Mouse (Mus musculus): ENCODE results near the gene Hs3st6. TPM values are rescaled to one million over a fixed set of nuclear protein-coding genes. Genes with fewer than 3 reads are reported as not detected.

Hs3st6 gene
- polyA plus RNA-seq, 1 experiment from 2014 or later, result 35.9 TPM

- WGBS, result 89% methylated on average over 7 of the region's 7 CpGs
- Histone ChIP-seq H3K27ac (ENCODE audit: low read depth, low read length) (no peak overlapping the region), H3K4me2 (replicated peaks; ENCODE audit: low read depth, low read length) (0 out of 2 replicates have a peak overlapping the region, but pooled peaks have one; percentile 45), H3K9ac (ENCODE audit: low read depth, low read length) (no peak overlapping the region), H3K27me3 (ENCODE audit: control insufficient read depth, insufficient read depth, low read length) (no peaks in the 10 kb centered on the region), H3K9me3 (ENCODE audit: control insufficient read depth, low read length) (no peaks in the 10 kb centered on the region), H3K4me3 (ENCODE audit: low read length) (no peak overlapping the region), H3K36me3 (ENCODE audit: control insufficient read depth, insufficient read depth, low read length) (peaks cover 6% of the 10 kb centered on the region; the same call in 1 of the 2 replicates), H3K4me1 (ENCODE audit: control insufficient read depth, insufficient read depth, low read length) (peaks cover 7% of the 10 kb centered on the region; the same call in 1 of the 2 replicates)
- no peak for ATAC-seq (ENCODE audit: low FRiP score, low TSS enrichment)
Observed at GRCm38 (mm10) chr17:24735446-24735845, 17.3 kb upstream of the Hs3st6 start.

DNA sequence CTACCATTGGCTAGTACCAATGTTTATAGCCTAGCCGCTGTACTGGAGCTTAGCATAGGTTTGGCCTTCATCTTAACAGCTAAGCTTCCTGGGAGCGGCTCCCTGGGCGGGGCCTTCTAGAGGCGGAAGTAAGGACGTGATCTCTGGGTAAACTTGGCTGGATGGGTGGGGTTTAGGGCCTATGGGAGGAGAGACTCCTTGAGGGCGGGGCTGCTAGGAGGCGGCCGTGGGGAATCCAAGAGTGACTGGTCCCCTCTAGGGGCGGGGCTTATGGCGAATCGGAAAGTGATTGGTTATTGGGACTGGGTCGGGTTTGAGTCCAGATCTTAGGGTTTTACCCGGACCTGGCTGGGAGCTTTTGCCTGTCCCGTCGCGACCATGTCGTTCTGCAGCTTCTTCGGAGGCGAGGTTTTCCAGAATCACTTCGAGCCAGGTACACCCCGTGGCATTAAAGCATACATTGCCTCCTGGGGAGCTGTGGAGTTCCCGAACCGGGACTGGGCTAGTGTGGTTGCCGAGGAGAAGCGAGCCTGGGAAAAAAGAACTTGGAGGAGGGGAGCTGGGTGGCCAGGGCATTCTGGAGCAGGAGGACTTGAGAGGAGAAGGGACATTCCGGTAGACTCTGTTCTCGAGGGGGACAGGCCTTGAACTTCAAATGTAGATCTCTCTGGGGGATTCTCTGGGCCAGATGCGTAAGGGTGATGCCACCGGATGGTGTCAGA, 16.3 kb upstream of the Hs3st6 start, which contains the start of gene Msrb1:
Msrb1 (plus strand) TSS at position 313 of the 722 bp plus-strand sequence.
- Histone ChIP-seq H3K36me3 (ENCODE audit: control insufficient read depth, insufficient read depth, low read length) (peaks cover 12% of the 10 kb centered on the region; the same call in 1 of the 2 replicates), H3K9me3 (ENCODE audit: control insufficient read depth, low read length) (no peaks in the 10 kb centered on the region), H3K4me2 (replicated peaks; ENCODE audit: low read depth, low read length) (peak within 1 kb of the TSS; percentile 86), H3K27ac (ENCODE audit: low read depth, low read length) (peak within 1 kb of the TSS; percentile 53; the same call in 1 of the 2 replicates), H3K4me3 (ENCODE audit: low read length) (peak within 1 kb of the TSS; percentile 66), H3K9ac (ENCODE audit: low read depth, low read length) (peak within 1 kb of the TSS; percentile 72), H3K4me1 (ENCODE audit: control insufficient read depth, insufficient read depth, low read length) (peaks cover 7% of the 10 kb centered on the region; the same call in 1 of the 2 replicates), H3K27me3 (ENCODE audit: control insufficient read depth, insufficient read depth, low read length) (no peaks in the 10 kb centered on the region)
- WGBS, result 2% methylated on average over 29 of the region's 29 CpGs
- ATAC-seq (ENCODE audit: low FRiP score, low TSS enrichment), result peak; percentile 97

DNA sequence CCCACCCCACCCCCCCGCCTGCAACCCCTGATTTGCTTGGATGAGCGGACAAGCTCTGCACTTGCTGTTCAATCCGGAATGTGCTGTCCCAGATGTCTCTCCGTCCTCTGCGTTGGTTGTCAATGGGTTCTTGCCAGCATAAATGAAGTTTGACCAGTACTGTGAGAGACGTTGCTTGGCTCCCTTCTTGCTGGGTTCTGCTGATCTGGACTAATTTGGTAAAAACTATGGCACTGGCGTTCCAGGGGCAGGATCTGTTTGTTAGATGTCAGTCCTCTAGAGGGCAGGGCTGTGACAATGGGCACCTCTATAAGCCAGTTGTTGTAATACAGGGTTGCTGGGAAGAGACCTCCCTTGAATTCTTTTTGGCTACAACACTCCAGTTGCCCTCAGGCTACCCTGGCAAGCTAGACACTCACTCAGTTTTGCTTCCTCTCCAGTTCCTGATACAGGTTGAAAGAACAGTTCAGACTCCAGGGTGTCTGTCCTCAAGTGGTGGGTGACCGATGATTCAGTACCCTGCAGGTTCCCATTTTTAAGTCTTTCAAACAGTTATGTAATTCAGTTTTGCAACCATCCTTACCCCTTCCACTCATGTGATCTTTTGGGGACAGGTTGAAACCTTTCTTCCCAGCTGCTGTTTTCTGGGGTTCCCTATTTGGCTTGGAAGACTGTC, 15.5 kb upstream of the Hs3st6 start:
- ATAC-seq (ENCODE audit: low FRiP score, low TSS enrichment), result no peak
- H3K9ac ChIP-seq (ENCODE audit: low read depth, low read length), result peak overlapping the region; percentile 72; the same call in 1 of the 2 replicates
- peak overlapping the region; percentile 86 for H3K4me2 ChIP-seq (replicated peaks; ENCODE audit: low read depth, low read length)
- peak overlapping the region; percentile 66 for H3K4me3 ChIP-seq (ENCODE audit: low read length)
- peaks cover 7% of the 10 kb centered on the region; the same call in 1 of the 2 replicates for H3K4me1 ChIP-seq (ENCODE audit: control insufficient read depth, insufficient read depth, low read length)
- H3K27ac ChIP-seq (ENCODE audit: low read depth, low read length), result no peak overlapping the region
- H3K27me3 ChIP-seq (ENCODE audit: control insufficient read depth, insufficient read depth, low read length), result no peaks in the 10 kb centered on the region
- 20% methylated on average over 8 of the region's 8 CpGs for WGBS
- no peaks in the 10 kb centered on the region for H3K9me3 ChIP-seq (ENCODE audit: control insufficient read depth, low read length)
- H3K36me3 ChIP-seq (ENCODE audit: control insufficient read depth, insufficient read depth, low read length), result peaks cover 12% of the 10 kb centered on the region; the same call in 1 of the 2 replicates

DNA sequence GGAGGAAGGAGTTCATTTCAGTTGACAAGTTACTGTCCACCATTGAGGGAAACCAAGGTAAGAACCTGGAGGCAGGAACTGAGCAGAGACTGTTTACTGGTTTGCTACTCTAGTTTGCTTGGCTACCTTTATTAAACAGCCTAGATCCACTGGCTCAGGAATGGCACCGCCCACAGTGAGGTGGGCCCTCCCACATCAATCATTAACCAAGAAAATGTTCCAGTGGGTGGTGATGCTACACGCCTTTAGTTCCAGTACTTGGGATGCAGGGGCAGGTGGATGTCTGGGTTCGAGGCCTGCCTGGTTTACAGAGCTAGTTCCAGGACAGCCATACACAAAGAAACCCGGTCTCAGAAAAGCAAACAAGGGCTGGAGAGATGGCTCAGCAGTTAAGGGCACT, 14.6 kb upstream of the Hs3st6 start:
- no peak overlapping the region for H3K4me2 ChIP-seq (replicated peaks; ENCODE audit: low read depth, low read length)
- no peak overlapping the region for H3K9ac ChIP-seq (ENCODE audit: low read depth, low read length)
- H3K9me3 ChIP-seq (ENCODE audit: control insufficient read depth, low read length), result no peaks in the 10 kb centered on the region
- no peak overlapping the region for H3K4me3 ChIP-seq (ENCODE audit: low read length)
- no peaks in the 10 kb centered on the region for H3K27me3 ChIP-seq (ENCODE audit: control insufficient read depth, insufficient read depth, low read length)
- no peak for ATAC-seq (ENCODE audit: low FRiP score, low TSS enrichment)
- H3K27ac ChIP-seq (ENCODE audit: low read depth, low read length), result no peak overlapping the region
- H3K36me3 ChIP-seq (ENCODE audit: control insufficient read depth, insufficient read depth, low read length), result peaks cover 15% of the 10 kb centered on the region; the same call in 1 of the 2 replicates
- peaks cover 7% of the 10 kb centered on the region; the same call in 1 of the 2 replicates for H3K4me1 ChIP-seq (ENCODE audit: control insufficient read depth, insufficient read depth, low read length)
- WGBS, result 80% methylated on average over 4 of the region's 4 CpGs

- H3K9me3 ChIP-seq (ENCODE audit: control insufficient read depth, low read length), result no peaks in the 10 kb centered on the region
- H3K4me2 ChIP-seq (replicated peaks; ENCODE audit: low read depth, low read length), result no peak overlapping the region
- H3K4me1 ChIP-seq (ENCODE audit: control insufficient read depth, insufficient read depth, low read length), result peaks cover 7% of the 10 kb centered on the region; the same call in 1 of the 2 replicates
- H3K27me3 ChIP-seq (ENCODE audit: control insufficient read depth, insufficient read depth, low read length), result no peaks in the 10 kb centered on the region
- H3K27ac ChIP-seq (ENCODE audit: low read depth, low read length), result no peak overlapping the region
- peaks cover 15% of the 10 kb centered on the region; the same call in 1 of the 2 replicates for H3K36me3 ChIP-seq (ENCODE audit: control insufficient read depth, insufficient read depth, low read length)
- H3K9ac ChIP-seq (ENCODE audit: low read depth, low read length), result no peak overlapping the region
- no peak for ATAC-seq (ENCODE audit: low FRiP score, low TSS enrichment)
- no peak overlapping the region for H3K4me3 ChIP-seq (ENCODE audit: low read length)
- 84% methylated on average over 8 of the region's 8 CpGs for WGBS
Observed at GRCm38 (mm10) chr17:24739926-24740325, 12.9 kb upstream of the Hs3st6 start.

GRCm38 (mm10) chr17:24742307-24742706, 10.5 kb upstream of the Hs3st6 start:
- no peak overlapping the region for H3K4me2 ChIP-seq (replicated peaks; ENCODE audit: low read depth, low read length)
- no peaks in the 10 kb centered on the region for H3K27me3 ChIP-seq (ENCODE audit: control insufficient read depth, insufficient read depth, low read length)
- no peak overlapping the region for H3K4me3 ChIP-seq (ENCODE audit: low read length)
- WGBS, result 79% methylated on average over 8 of the region's 8 CpGs
- H3K4me1 ChIP-seq (ENCODE audit: control insufficient read depth, insufficient read depth, low read length), result peaks cover 3% of the 10 kb centered on the region; the same call in 1 of the 2 replicates
- H3K9me3 ChIP-seq (ENCODE audit: control insufficient read depth, low read length), result no peaks in the 10 kb centered on the region
- H3K36me3 ChIP-seq (ENCODE audit: control insufficient read depth, insufficient read depth, low read length), result peaks cover 15% of the 10 kb centered on the region; the same call in 1 of the 2 replicates
- ATAC-seq (ENCODE audit: low FRiP score, low TSS enrichment), result no peak
- H3K27ac ChIP-seq (ENCODE audit: low read depth, low read length), result no peak overlapping the region
- H3K9ac ChIP-seq (ENCODE audit: low read depth, low read length), result no peak overlapping the region

DNA sequence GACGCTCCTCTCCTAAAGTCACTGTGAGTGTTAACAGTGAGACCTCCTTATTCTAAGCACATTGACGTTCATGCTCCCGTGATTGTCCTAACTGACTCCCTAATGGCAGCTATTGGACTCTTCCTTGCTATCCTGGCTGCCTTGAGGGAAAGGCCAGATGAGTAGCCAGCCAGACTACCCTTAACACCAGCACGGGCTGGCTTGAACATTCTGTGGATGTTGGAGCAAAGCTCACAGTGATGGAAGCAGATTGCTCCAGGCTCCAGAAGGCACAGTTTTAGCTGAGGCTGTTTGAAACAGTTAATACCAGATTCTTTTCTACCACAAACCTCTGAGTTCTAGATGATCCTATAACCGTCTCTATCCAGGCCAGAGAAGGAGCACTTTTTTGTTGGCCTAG, 8.9 kb upstream of the Hs3st6 start:
- no peaks in the 10 kb centered on the region for H3K9me3 ChIP-seq (ENCODE audit: control insufficient read depth, low read length)
- H3K9ac ChIP-seq (ENCODE audit: low read depth, low read length), result no peak overlapping the region
- ATAC-seq (ENCODE audit: low FRiP score, low TSS enrichment), result no peak
- H3K27me3 ChIP-seq (ENCODE audit: control insufficient read depth, insufficient read depth, low read length), result no peaks in the 10 kb centered on the region
- WGBS, result 72% methylated on average over 5 of the region's 5 CpGs
- no peak overlapping the region for H3K27ac ChIP-seq (ENCODE audit: low read depth, low read length)
- H3K36me3 ChIP-seq (ENCODE audit: control insufficient read depth, insufficient read depth, low read length), result peaks cover 15% of the 10 kb centered on the region; the same call in 1 of the 2 replicates
- no peaks in the 10 kb centered on the region; the same call in 1 of the 2 replicates for H3K4me1 ChIP-seq (ENCODE audit: control insufficient read depth, insufficient read depth, low read length)
- no peak overlapping the region for H3K4me3 ChIP-seq (ENCODE audit: low read length)
- no peak overlapping the region for H3K4me2 ChIP-seq (replicated peaks; ENCODE audit: low read depth, low read length)

DNA sequence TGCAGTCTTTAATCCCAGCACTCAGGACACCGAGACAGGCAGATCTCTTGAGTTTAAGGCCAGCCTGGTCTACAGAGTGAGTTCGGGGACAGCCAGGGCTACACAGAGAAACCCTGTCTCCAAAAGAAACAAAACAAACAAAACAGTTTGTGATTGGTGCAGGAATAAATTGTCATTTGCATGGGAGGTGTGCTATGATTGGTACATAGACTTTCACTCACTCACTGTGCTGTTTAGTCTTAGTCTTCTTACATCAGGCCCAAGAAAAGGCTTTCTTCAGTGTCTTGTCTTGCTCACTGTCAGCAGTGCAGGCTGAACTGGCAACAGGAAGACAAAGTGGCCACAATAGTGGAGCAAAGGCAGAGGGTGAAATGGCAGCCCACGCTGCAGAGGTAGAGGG, 8.4 kb upstream of the Hs3st6 start:
- Histone ChIP-seq H3K27me3 (ENCODE audit: control insufficient read depth, insufficient read depth, low read length) (no peaks in the 10 kb centered on the region), H3K9ac (ENCODE audit: low read depth, low read length) (no peak overlapping the region), H3K4me3 (ENCODE audit: low read length) (no peak overlapping the region), H3K27ac (ENCODE audit: low read depth, low read length) (no peak overlapping the region), H3K4me2 (replicated peaks; ENCODE audit: low read depth, low read length) (no peak overlapping the region), H3K4me1 (ENCODE audit: control insufficient read depth, insufficient read depth, low read length) (no peaks in the 10 kb centered on the region; the same call in 1 of the 2 replicates), H3K36me3 (ENCODE audit: control insufficient read depth, insufficient read depth, low read length) (peaks cover 15% of the 10 kb centered on the region; the same call in 1 of the 2 replicates), H3K9me3 (ENCODE audit: control insufficient read depth, low read length) (no peaks in the 10 kb centered on the region)
- WGBS, result 69% methylated on average over 3 of the region's 3 CpGs
- no peak for ATAC-seq (ENCODE audit: low FRiP score, low TSS enrichment)

Measured in kidney, embryonic 14.5 days (tissue).